Mouse (Mus musculus) hindbrain, embryonic 10.5 days (tissue): ENCODE data around the gene 1700028P14Rik. TPM values are rescaled to one million over a fixed set of nuclear protein-coding genes. Genes with fewer than 3 reads are reported as not detected.
"Not testable (repeated sequence)": the region's sequence is repeated elsewhere in the genome, so short reads cannot be mapped to it uniquely, and the experiment has no call there.

Experiments
- DNase-seq: peaks from one replicate; pipeline ENCODE4 v3.0.0-alpha.2; 2017; ENCODE audit warnings: low spot score
- H3K27ac ChIP-seq: fragments of 300-500 bp; sonication (generic); 2 replicates; pipeline ENCODE4 v1.5.1; 2016; ENCODE audit warnings: mild to moderate bottlenecking, moderate library complexity
- H3K27me3 ChIP-seq: fragments of 300-500 bp; sonication (generic); 2 replicates; pipeline ENCODE4 v1.6.1; 2016; ENCODE audit warnings: mild to moderate bottlenecking; ENCODE audit not compliant: poor library complexity, insufficient read depth, severe bottlenecking
- H3K36me3 ChIP-seq: fragments of 300-500 bp; sonication (generic); 2 replicates; pipeline ENCODE4 v1.6.1; 2016; ENCODE audit warnings: mild to moderate bottlenecking, moderate library complexity
- H3K4me1 ChIP-seq: fragments of 300-500 bp; sonication (generic); replicated peaks from 2 replicates; pipeline ENCODE4 v1.6.1; 2016; ENCODE audit warnings: mild to moderate bottlenecking
- H3K4me3 ChIP-seq: fragments of 300-500 bp; sonication (generic); 2 replicates; pipeline ENCODE4 v1.5.1; 2016; ENCODE audit warnings: mild to moderate bottlenecking, moderate library complexity
- H3K9me3 ChIP-seq: fragments of 300-500 bp; sonication (generic); 2 replicates; pipeline ENCODE4 v1.6.1; 2016; ENCODE audit warnings: mild to moderate bottlenecking, moderate library complexity
- WGBS: fragments of 180-500 bp; shearing (Covaris S2); methylation state at CpG from one replicate; pipeline ENCODE4 v1.1.7; 2016; 5-methylcytosine and 5-hydroxymethylcytosine counted together
- polyA plus RNA-seq: library from polyadenylated mRNA; unstranded; fragments of >200 nt; fragmentation: Nextera tagmentation; extraction: Ambion mirVana; gene quantifications from 2 replicates; pipeline ENCODE4 v1.2.1, GENCODE M21; 2016

Gene 1700028P14Rik
- polyA plus RNA-seq, result 0.51 and 2.3 TPM in 2 replicates

GRCm38 (mm10) chr19:23652644-23653043 is at the start of gene 1700028P14Rik:
Gene 1700028P14Rik, minus strand, starts transcription at chr19:23652812.
- H3K4me1 ChIP-seq, result no peaks in the 10 kb centered on the region
- peak; percentile 81 for DNase-seq
- WGBS, result 4% methylated on average over 13 of the region's 13 CpGs
- no peaks in the 10 kb centered on the region for H3K36me3 ChIP-seq
- peak within 1 kb of the TSS; percentile 31 for H3K4me3 ChIP-seq
- H3K27me3 ChIP-seq, result peaks cover 9% of the 10 kb centered on the region; the same call in 1 of the 2 replicates
- H3K27ac ChIP-seq, result no peak within 1 kb of the TSS
- no peaks in the 10 kb centered on the region for H3K9me3 ChIP-seq

- Histone ChIP-seq H3K4me3 (no peak overlapping the region), H3K36me3 (peaks cover 87% of the 10 kb centered on the region), H3K27me3 (no peaks in the 10 kb centered on the region), H3K4me1 (0 out of 2 replicates have a peak, but pooled peaks cover 5% of the 10 kb centered on the region), H3K27ac (no peak overlapping the region), H3K9me3 (no peaks in the 10 kb centered on the region)
- WGBS, result 87% methylated on average over 4 of the region's 4 CpGs
- no peak for DNase-seq
These were observed 46.5 kb upstream of the 1700028P14Rik start for GRCm38 (mm10) chr19:23699131-23699530.

- Histone ChIP-seq H3K4me3 (no peak overlapping the region), H3K9me3 (no peaks in the 10 kb centered on the region), H3K27me3 (no peaks in the 10 kb centered on the region), H3K4me1 (0 out of 2 replicates have a peak, but pooled peaks cover 5% of the 10 kb centered on the region), H3K36me3 (peaks cover 83% of the 10 kb centered on the region), H3K27ac (no peak overlapping the region)
- WGBS, result 85% methylated on average over 7 of the region's 7 CpGs
- no peak for DNase-seq
These were observed 45.8 kb upstream of the 1700028P14Rik start for GRCm38 (mm10) chr19:23698366-23698765.

- Histone ChIP-seq H3K36me3 (peaks cover 78% of the 10 kb centered on the region), H3K27me3 (no peaks in the 10 kb centered on the region), H3K4me3 (no peak overlapping the region), H3K4me1 (0 out of 2 replicates have a peak, but pooled peaks cover 5% of the 10 kb centered on the region), H3K27ac (no peak overlapping the region), H3K9me3 (no peaks in the 10 kb centered on the region)
- WGBS, result 80% methylated on average over 8 of the region's 8 CpGs
- DNase-seq, result no peak
These were observed 45.2 kb upstream of the 1700028P14Rik start for GRCm38 (mm10) chr19:23697861-23698260.

GRCm38 (mm10) chr19:23694344-23694743 is 41.7 kb upstream of the 1700028P14Rik start:
- DNase-seq, result no peak
- WGBS, result 91% methylated on average over 4 of the region's 4 CpGs
- H3K27ac ChIP-seq, result no peak overlapping the region
- no peaks in the 10 kb centered on the region for H3K27me3 ChIP-seq
- no peak overlapping the region for H3K4me3 ChIP-seq
- H3K4me1 ChIP-seq, result peaks cover 12% of the 10 kb centered on the region
- peaks cover 56% of the 10 kb centered on the region for H3K36me3 ChIP-seq
- H3K9me3 ChIP-seq, result no peaks in the 10 kb centered on the region

GRCm38 (mm10) chr19:23688421-23688946 is 35.9 kb upstream of the 1700028P14Rik start:
- H3K9me3 ChIP-seq, result no peaks in the 10 kb centered on the region
- peak overlapping the region; percentile 99 for H3K27ac ChIP-seq

GRCm38 (mm10) chr19:23687296-23688021 is 34.8 kb upstream of the 1700028P14Rik start, which contains the start of gene Ptar1:
Gene Ptar1, plus strand, starts transcription at chr19:23687429.
- H3K9me3 ChIP-seq, result no peaks in the 10 kb centered on the region
- WGBS, result under 1% methylated on average over 93 of the region's 93 CpGs
- H3K4me1 ChIP-seq, result peaks cover 17% of the 10 kb centered on the region

More at GRCm38 (mm10) chr19:23688421-23688946, 35.9 kb upstream of the 1700028P14Rik start:
- H3K4me1 ChIP-seq, result peaks cover 17% of the 10 kb centered on the region
- 0 out of 2 replicates have a peak, but pooled peaks cover 4% of the 10 kb centered on the region for H3K36me3 ChIP-seq
- peak overlapping the region; percentile 87 for H3K4me3 ChIP-seq
- no peaks in the 10 kb centered on the region for H3K27me3 ChIP-seq
- peak; percentile 58 for DNase-seq
- WGBS, result 16% methylated on average over 4 of the region's 4 CpGs

GRCm38 (mm10) chr19:23686962-23687295 is 34.3 kb upstream of the 1700028P14Rik start:
- peaks cover 17% of the 10 kb centered on the region for H3K4me1 ChIP-seq
- peak overlapping the region; percentile 87 for H3K4me3 ChIP-seq
- no peaks in the 10 kb centered on the region for H3K9me3 ChIP-seq
- 0 out of 2 replicates have a peak, but pooled peaks cover 4% of the 10 kb centered on the region for H3K36me3 ChIP-seq
- H3K27me3 ChIP-seq, result no peaks in the 10 kb centered on the region
- no peak for DNase-seq
- peak overlapping the region; percentile 99 for H3K27ac ChIP-seq
- WGBS, result 1% methylated on average over 14 of the region's 14 CpGs

More at GRCm38 (mm10) chr19:23687296-23688021, 34.8 kb upstream of the 1700028P14Rik start, which contains the start of gene Ptar1:
- H3K4me3 ChIP-seq, result peak within 1 kb of the TSS; percentile 87
- H3K27ac ChIP-seq, result peak within 1 kb of the TSS; percentile 99
- H3K27me3 ChIP-seq, result no peaks in the 10 kb centered on the region
- 0 out of 2 replicates have a peak, but pooled peaks cover 4% of the 10 kb centered on the region for H3K36me3 ChIP-seq
- DNase-seq, result peak; percentile 92

- H3K27ac ChIP-seq, DNase-seq, H3K36me3 ChIP-seq, H3K4me1 ChIP-seq, H3K4me3 ChIP-seq, H3K27me3 ChIP-seq, H3K9me3 ChIP-seq: not testable (repeated sequence)
- 94% methylated on average over 8 of the region's 8 CpGs for WGBS
These were observed 23.0 kb upstream of the 1700028P14Rik start for GRCm38 (mm10) chr19:23675656-23676055.

- Histone ChIP-seq H3K4me1 (no peaks in the 10 kb centered on the region), H3K36me3 (no peaks in the 10 kb centered on the region), H3K27me3 (no peaks in the 10 kb centered on the region), H3K4me3 (no peak overlapping the region), H3K27ac (no peak overlapping the region), H3K9me3 (no peaks in the 10 kb centered on the region)
- DNase-seq, result no peak
- WGBS, result 65% methylated on average over 2 of the region's 2 CpGs
These were observed 20.4 kb upstream of the 1700028P14Rik start for GRCm38 (mm10) chr19:23673021-23673420.

- Histone ChIP-seq H3K27ac (no peak overlapping the region), H3K27me3 (no peaks in the 10 kb centered on the region), H3K4me1 (0 out of 2 replicates have a peak, but pooled peaks cover 4% of the 10 kb centered on the region), H3K4me3 (no peak overlapping the region), H3K36me3 (no peaks in the 10 kb centered on the region), H3K9me3 (no peaks in the 10 kb centered on the region)
- DNase-seq, result no peak
- 65% methylated on average over 6 of the region's 6 CpGs for WGBS
These were observed 15.6 kb upstream of the 1700028P14Rik start for GRCm38 (mm10) chr19:23668142-23668655.

GRCm38 (mm10) chr19:23664083-23664482 is 11.5 kb upstream of the 1700028P14Rik start:
- Histone ChIP-seq H3K4me1 (0 out of 2 replicates have a peak, but pooled peaks cover 4% of the 10 kb centered on the region), H3K9me3 (no peaks in the 10 kb centered on the region), H3K27me3 (no peaks in the 10 kb centered on the region), H3K36me3 (no peaks in the 10 kb centered on the region), H3K27ac (no peak overlapping the region), H3K4me3 (no peak overlapping the region)
- no peak for DNase-seq
- 89% methylated on average over 7 of the region's 7 CpGs for WGBS

GRCm38 (mm10) chr19:23658350-23658749 is 5.7 kb upstream of the 1700028P14Rik start:
- Histone ChIP-seq H3K36me3 (no peaks in the 10 kb centered on the region), H3K9me3 (no peaks in the 10 kb centered on the region), H3K27ac (no peak overlapping the region), H3K4me1 (no peaks in the 10 kb centered on the region), H3K27me3 (no peaks in the 10 kb centered on the region), H3K4me3 (no peak overlapping the region)
- DNase-seq, result no peak
- WGBS, result 83% methylated on average over 4 of the region's 4 CpGs
